Comparison of ENCODE assay signal across 19 mouse cellular contexts in genomic region chr4:136981993-136982695, GRCm38 (mm10). TPM values are rescaled to one million over a fixed set of nuclear protein-coding genes. Genes with fewer than 3 reads are reported as not detected.
DNase-seq lines count a peak whose midpoint lies in the region; ATAC-seq and TF ChIP-seq lines count a peak whose summit lies in the region.
"Had no signal": no experiment of that assay in that cellular context is flagged by ENCODE, and none has a peak within 500 bp of the region (broad histone marks: within the 10 kb centered on the region; RNA-seq: fewer than 3 reads in every experiment).

No protein-coding gene starts in this region.

- no peak overlapping the region for H3K9ac ChIP-seq in kidney, embryonic 14.5 days (ENCODE audit: low read depth, low read length)
- 0 out of 2 replicates have a peak overlapping the region, but pooled peaks have one; percentile 9 for H3K9ac ChIP-seq in hindbrain, embryonic 14.5 days
- H3K9ac ChIP-seq in midbrain, postnatal 0 days (replicated peaks; ENCODE audit: low read length, poor library complexity, severe bottlenecking): no peak overlapping the region
- H3K9ac ChIP-seq: embryonic facial prominence, embryonic 13.5 days; limb, embryonic 12.5 days; liver, embryonic 13.5 days; stomach, embryonic 15.5 days had no signal

- no peak overlapping the region for H3K27ac ChIP-seq in kidney, embryonic 14.5 days (ENCODE audit: low read depth, low read length)
- no peak overlapping the region for H3K27ac ChIP-seq in hindbrain, embryonic 14.5 days
- H3K27ac ChIP-seq in midbrain, postnatal 0 days (ENCODE audit: low read depth, low read length): peak overlapping the region; percentile 20
- H3K27ac ChIP-seq: embryonic facial prominence, embryonic 13.5 days; limb, embryonic 12.5 days; liver, embryonic 13.5 days; stomach, embryonic 15.5 days had no signal

- WGBS in kidney, embryonic 14.5 days: 54% methylated on average over 9 of the region's 9 CpGs
- 59% methylated on average over 9 of the region's 9 CpGs for WGBS in hindbrain, embryonic 14.5 days
- WGBS in midbrain, postnatal 0 days: 41% methylated on average over 9 of the region's 9 CpGs

- H3K36me3 ChIP-seq in kidney, embryonic 14.5 days (ENCODE audit: control insufficient read depth, insufficient read depth, low read length): peaks cover 6% of the 10 kb centered on the region
- H3K36me3 ChIP-seq in hindbrain, embryonic 14.5 days (replicated peaks; ENCODE audit: control insufficient read depth, insufficient read depth): peaks cover 11% of the 10 kb centered on the region
- no peaks in the 10 kb centered on the region for H3K36me3 ChIP-seq in midbrain, postnatal 0 days (ENCODE audit: insufficient read depth, low read length)

- H3K4me1 ChIP-seq in kidney, embryonic 14.5 days (ENCODE audit: control insufficient read depth, insufficient read depth, low read length): no peaks in the 10 kb centered on the region
- peaks cover 12% of the 10 kb centered on the region; the same call in 1 of the 2 replicates for H3K4me1 ChIP-seq in hindbrain, embryonic 14.5 days (replicated peaks; ENCODE audit: control insufficient read depth, insufficient read depth, low read length)
- H3K4me1 ChIP-seq in midbrain, postnatal 0 days (ENCODE audit: insufficient read depth, low read length): peaks cover 3% of the 10 kb centered on the region; the same call in 1 of the 2 replicates
- H3K4me1 ChIP-seq: liver, embryonic 13.5 days; stomach, embryonic 15.5 days had no signal

- TF ChIP-seq CTCF in midbrain, postnatal 0 days (IDR thresholded peaks at IDR 0.05): no peak

- 0 out of 2 replicates have a peak, but pooled peaks have one; percentile 51 for ATAC-seq in kidney, embryonic 14.5 days (ENCODE audit: low FRiP score, low TSS enrichment)
- ATAC-seq in hindbrain, embryonic 14.5 days (ENCODE audit: low FRiP score): no peak
- ATAC-seq in midbrain, postnatal 0 days (ENCODE audit: low FRiP score): no peak

- H3K27me3 ChIP-seq in kidney, embryonic 14.5 days (ENCODE audit: control insufficient read depth, insufficient read depth, low read length): 0 out of 2 replicates have a peak, but pooled peaks cover 3% of the 10 kb centered on the region
- no peaks in the 10 kb centered on the region for H3K27me3 ChIP-seq in hindbrain, embryonic 14.5 days (ENCODE audit: control insufficient read depth, insufficient read depth, low read length)
- no peaks in the 10 kb centered on the region; the same call in 1 of the 2 replicates for H3K27me3 ChIP-seq in midbrain, postnatal 0 days (ENCODE audit: insufficient read depth, low read length)
- H3K27me3 ChIP-seq: stomach, embryonic 15.5 days had no signal

- no peaks in the 10 kb centered on the region for H3K9me3 ChIP-seq in kidney, embryonic 14.5 days (ENCODE audit: control insufficient read depth, low read length)
- H3K9me3 ChIP-seq in hindbrain, embryonic 14.5 days (ENCODE audit: control insufficient read depth, low read length): no peaks in the 10 kb centered on the region
- no peaks in the 10 kb centered on the region for H3K9me3 ChIP-seq in midbrain, postnatal 0 days (ENCODE audit: low read length)
- H3K9me3 ChIP-seq: embryonic facial prominence, embryonic 13.5 days; limb, embryonic 12.5 days; liver, embryonic 13.5 days; stomach, embryonic 15.5 days had no signal

- no peak overlapping the region for H3K4me2 ChIP-seq in kidney, embryonic 14.5 days (replicated peaks; ENCODE audit: low read depth, low read length)
- H3K4me2 ChIP-seq in hindbrain, embryonic 14.5 days (replicated peaks): no peak overlapping the region
- no peak overlapping the region for H3K4me2 ChIP-seq in midbrain, postnatal 0 days (ENCODE audit: low read depth, low read length, poor library complexity, severe bottlenecking)
- H3K4me2 ChIP-seq: embryonic facial prominence, embryonic 13.5 days; heart, embryonic 11.5 days; limb, embryonic 12.5 days; liver, embryonic 13.5 days; stomach, embryonic 15.5 days had no signal

- peak; percentile 44 for DNase-seq in cerebellum, postnatal 25 days
- DNase-seq in cerebellum, adult 9-10 months: no peak
- no peak for DNase-seq in kidney, adult 18-20 months
- DNase-seq in hindbrain, embryonic 14.5 days (ENCODE audit: low spot score): no peak
- DNase-seq in midbrain, postnatal 0 days (ENCODE audit: low spot score): no peak
- no peak for DNase-seq in urinary bladder, adult 2 months (ENCODE audit: low spot score)
- no peak for DNase-seq in kidney, postnatal 10 days
- DNase-seq: liver, embryonic 13.5 days had no signal

- no peak overlapping the region for H3K4me3 ChIP-seq in kidney, embryonic 14.5 days (ENCODE audit: low read length)
- no peak overlapping the region for H3K4me3 ChIP-seq in hindbrain, embryonic 14.5 days (replicated peaks; ENCODE audit: low read length)
- H3K4me3 ChIP-seq in midbrain, postnatal 0 days (ENCODE audit: low read depth, low read length): no peak overlapping the region
- H3K4me3 ChIP-seq: embryonic facial prominence, embryonic 13.5 days; limb, embryonic 12.5 days; liver, embryonic 13.5 days; stomach, embryonic 15.5 days had no signal

RNA-seq across cellular contexts. Expression of gene Epha8, which starts 25.5 kb away (rescaled TPM):
- 0.19 and 0.27 TPM in 2 replicates for polyA plus RNA-seq in kidney, embryonic 14.5 days (2014; fragmentation: Nextera tagmentation; extraction: Ambion mirVana)
- 13.8 and 15.5 TPM in 2 replicates for polyA plus RNA-seq in hindbrain, embryonic 14.5 days (2014; fragmentation: Nextera tagmentation; extraction: Ambion mirVana)
- total RNA-seq in midbrain, postnatal 0 days (2014; rRNA removed): 49.9 and 51.1 TPM in 2 replicates
- polyA plus RNA-seq in midbrain, postnatal 0 days (2015; fragmentation: Nextera tagmentation; extraction: Ambion mirVana): 17.3 and 18.3 TPM in 2 replicates
- polyA plus RNA-seq in urinary bladder, adult 2 months (2012; rRNA removed): 0.03 and 0.07 TPM in 2 replicates
- total RNA-seq: common myeloid progenitor, adult 5-6 weeks; gastrocnemius, adult 18-20 months; heart, postnatal 14 days; megakaryocyte progenitor cell, adult 5-6 weeks; MEL had no signal
- polyA plus RNA-seq: heart, embryonic 11.5 days; lung, embryonic 16.5 days had no signal

Comparison
In these comparisons a context has a peak if more than half of its experiments do, and no peak if none do; other contexts are left out.
1. DNase-seq: peak in cerebellum, postnatal 25 days (2 of 2); none in cerebellum, adult 9-10 months (single experiment), kidney, adult 18-20 months (single experiment), hindbrain, embryonic 14.5 days (single experiment), midbrain, postnatal 0 days (single experiment), urinary bladder, adult 2 months (single experiment) and kidney, postnatal 10 days (single experiment).
2. RNA of gene Epha8, which starts 25.5 kb away (polyA plus RNA-seq): 17.3 to 18.3 TPM in midbrain, postnatal 0 days and 13.8 to 15.5 TPM in hindbrain, embryonic 14.5 days; 0.19 to 0.27 TPM in kidney, embryonic 14.5 days and 0.03 to 0.07 TPM in urinary bladder, adult 2 months; every median in the first group is over 10 times any median in the second.